Mouse (Mus musculus) layer of hippocampus, adult 11-12 months (tissue): ENCODE measurements around the gene Ncoa7.
"Not testable (repeated sequence)": the region's sequence is repeated elsewhere in the genome, so short reads cannot be mapped to it uniquely, and the experiment has no call there.

Experiments used
- DNase-seq: peaks from one replicate; pipeline ENCODE4 v3.0.0; 2022; ENCODE audit warnings: low spot score

Ncoa7 gene

GRCm38 (mm10) chr10:30787684-30788339, 15.3 kb downstream of the Ncoa7 start:
- DNase-seq, result no peak

- no peak for DNase-seq
Measured at GRCm38 (mm10) chr10:30786103-30786754, 16.9 kb downstream of the Ncoa7 start.

GRCm38 (mm10) chr10:30780921-30781320, 22.2 kb downstream of the Ncoa7 start:
- DNase-seq, result not testable (repeated sequence)

GRCm38 (mm10) chr10:30778240-30778639, 24.9 kb downstream of the Ncoa7 start:
- DNase-seq, result no peak

- DNase-seq, result no peak
Measured at GRCm38 (mm10) chr10:30775987-30776386, 27.1 kb downstream of the Ncoa7 start.

- DNase-seq, result no peak
Measured at GRCm38 (mm10) chr10:30775568-30775967, 27.6 kb downstream of the Ncoa7 start.

- no peak for DNase-seq
Measured at GRCm38 (mm10) chr10:30774396-30774795, 28.7 kb downstream of the Ncoa7 start.

GRCm38 (mm10) chr10:30773181-30773580, 29.9 kb downstream of the Ncoa7 start:
- DNase-seq, result no peak

GRCm38 (mm10) chr10:30771417-30772158, 31.5 kb downstream of the Ncoa7 start:
- DNase-seq, result no peak

- no peak for DNase-seq
Measured at GRCm38 (mm10) chr10:30768820-30769219, 34.3 kb downstream of the Ncoa7 start.

GRCm38 (mm10) chr10:30768250-30768649, 34.9 kb downstream of the Ncoa7 start:
- DNase-seq, result no peak

- DNase-seq, result no peak
Measured at GRCm38 (mm10) chr10:30763179-30763770, 39.9 kb downstream of the Ncoa7 start.

- no peak for DNase-seq
Measured at GRCm38 (mm10) chr10:30762284-30762964, 40.7 kb downstream of the Ncoa7 start.

- no peak for DNase-seq
Measured at GRCm38 (mm10) chr10:30759360-30760147, 43.6 kb downstream of the Ncoa7 start.

- no peak for DNase-seq
Measured at GRCm38 (mm10) chr10:30756064-30756463, 47.1 kb downstream of the Ncoa7 start.

GRCm38 (mm10) chr10:30754825-30755457, 48.2 kb downstream of the Ncoa7 start:
- no peak for DNase-seq

GRCm38 (mm10) chr10:30754082-30754481, 49.0 kb downstream of the Ncoa7 start:
- DNase-seq, result no peak

GRCm38 (mm10) chr10:30752485-30752884, 50.6 kb downstream of the Ncoa7 start:
- DNase-seq, result no peak

- no peak for DNase-seq
Measured at GRCm38 (mm10) chr10:30751586-30751985, 51.5 kb downstream of the Ncoa7 start.

GRCm38 (mm10) chr10:30749807-30750206, 53.3 kb downstream of the Ncoa7 start:
- no peak for DNase-seq
